Mouse (Mus musculus): ENCODE measurements around the gene Glp2r. TPM values are rescaled to one million over a fixed set of nuclear protein-coding genes. Genes with fewer than 3 reads are reported as not detected.

Glp2r gene
- polyA plus RNA-seq (2014; fragmentation: Illumina TruSeq; extraction: RNeasy Lipid Tissue Mini Kit (QIAGEN cat#74804)) = not detected

GRCm38 (mm10) chr11:67771053-67771452, at the start of gene Glp2r:
Gene Glp2r, minus strand, starts transcription at chr11:67771153.

GRCm38 (mm10) chr11:67797931-67798330, 27.0 kb upstream of the Glp2r start, which contains the start of gene Dhrs7c:
Gene Dhrs7c, plus strand, starts transcription at chr11:67798187.

DNA sequence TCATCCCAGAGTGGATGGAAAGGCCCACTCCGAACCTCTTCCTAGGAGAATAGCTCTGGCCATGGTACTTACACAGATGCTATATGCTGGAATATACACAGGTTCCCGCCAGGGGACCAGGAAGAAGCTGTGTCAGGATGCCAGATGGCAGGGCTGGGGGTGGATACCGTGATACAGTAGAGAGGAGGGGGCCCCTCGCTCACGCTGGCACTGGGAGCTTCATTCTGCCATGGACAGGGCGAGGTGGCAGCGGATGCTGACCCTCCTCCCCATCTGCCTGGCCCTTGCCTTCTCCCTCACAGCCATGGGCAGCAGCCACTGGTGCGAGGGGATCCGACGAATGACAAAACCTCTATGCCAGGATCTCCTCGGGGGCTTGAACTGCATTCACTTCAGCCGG, 3.4 kb upstream of the Glp2r start, which contains the start of gene Gsg1l2:
TSS of gene Gsg1l2 (plus strand) at position 230 of the 400 bp plus-strand sequence.

DNA sequence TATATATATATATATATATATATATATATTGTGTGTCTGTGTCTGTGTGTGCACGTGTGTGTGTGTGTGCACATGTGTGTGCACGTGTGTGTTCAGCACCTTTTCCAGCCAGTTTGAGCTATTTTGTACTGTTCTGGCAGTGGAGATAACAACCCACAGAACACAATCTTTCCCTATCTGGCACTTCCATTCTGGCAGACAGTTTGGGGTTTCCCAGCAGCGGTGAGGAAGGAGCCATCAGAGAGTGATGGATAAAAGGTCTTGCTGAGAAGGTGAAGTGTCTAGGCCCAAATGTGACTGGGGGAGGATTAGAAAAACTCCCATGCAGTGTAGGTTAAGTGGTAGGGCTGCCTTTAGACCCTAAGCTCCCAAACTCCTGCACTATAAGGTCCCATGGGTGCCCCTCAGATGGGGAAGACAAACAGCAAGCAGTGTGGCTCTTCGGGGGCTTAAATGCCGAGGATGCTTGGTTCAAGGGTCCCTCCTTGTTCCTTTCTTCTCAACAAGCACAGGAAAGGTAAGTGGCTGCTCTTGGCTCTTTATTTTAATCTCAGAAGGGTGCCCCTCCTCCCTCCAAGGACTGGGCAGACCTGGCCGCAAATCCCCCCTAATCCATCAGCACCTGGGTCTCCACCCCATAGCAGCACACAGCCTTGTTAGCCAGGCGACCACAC, 76.1 kb downstream of the Glp2r start, which contains the start of gene Rcvrn:
TSS of gene Rcvrn (plus strand) at position 624 of the 674 bp plus-strand sequence.

Other genes starting within 250 kb of the Glp2r start
- gene Rcvrn, start 75.8 kb downstream of the Glp2r start, polyA plus RNA-seq (2014; fragmentation: Illumina TruSeq; extraction: RNeasy Lipid Tissue Mini Kit (QIAGEN cat#74804)) = not detected
- gene Gsg1l2, start 3.5 kb upstream of the Glp2r start, polyA plus RNA-seq (2014; fragmentation: Illumina TruSeq; extraction: RNeasy Lipid Tissue Mini Kit (QIAGEN cat#74804)) = not detected
- gene Dhrs7c, start 27.0 kb upstream of the Glp2r start, polyA plus RNA-seq (2014; fragmentation: Illumina TruSeq; extraction: RNeasy Lipid Tissue Mini Kit (QIAGEN cat#74804)) = not detected
- gene Usp43, start 151.0 kb upstream of the Glp2r start, polyA plus RNA-seq (2014; fragmentation: Illumina TruSeq; extraction: RNeasy Lipid Tissue Mini Kit (QIAGEN cat#74804)) = 0.66 TPM
- gene Cfap52, start 194.5 kb upstream of the Glp2r start, polyA plus RNA-seq (2014; fragmentation: Illumina TruSeq; extraction: RNeasy Lipid Tissue Mini Kit (QIAGEN cat#74804)) = 2.0 TPM
- 21.2 TPM for gene Stx8, start 195.0 kb upstream of the Glp2r start, polyA plus RNA-seq (2014; fragmentation: Illumina TruSeq; extraction: RNeasy Lipid Tissue Mini Kit (QIAGEN cat#74804))

All from ovary, adult 10 weeks (tissue).